Mouse (Mus musculus): ENCODE data around the gene Tmem151b. TPM values are rescaled to one million over a fixed set of nuclear protein-coding genes. Genes with fewer than 3 reads are reported as not detected.

The Tmem151b gene
- 2.1 and 2.3 TPM in 2 replicates for polyA plus RNA-seq (2014; fragmentation: Nextera tagmentation; extraction: Ambion mirVana)

- peaks cover 40% of the 10 kb centered on the region for H3K27me3 ChIP-seq (replicated peaks; ENCODE audit: control insufficient read depth, insufficient read depth, low read length)
Measured at GRCm38 (mm10) chr17:45549617-45550181, at the start of gene Tmem151b. Tmem151b (minus strand) TSS chr17:45549677.

GRCm38 (mm10) chr17:45598891-45599290, 49.4 kb upstream of the Tmem151b start:
- H3K4me1 ChIP-seq (replicated peaks; ENCODE audit: control insufficient read depth, insufficient read depth, low read length) = peaks cover 56% of the 10 kb centered on the region
- no peak overlapping the region; the same call in 1 of the 2 replicates for H3K27ac ChIP-seq (ENCODE audit: low read depth)
- 35% methylated on average over 3 of the region's 3 CpGs for WGBS
- peak overlapping the region; percentile 61 for H3K4me2 ChIP-seq (ENCODE audit: low read length)
- no peak overlapping the region for H3K9ac ChIP-seq (ENCODE audit: low read length)
- H3K4me3 ChIP-seq (ENCODE audit: low read depth, low read length) = no peak overlapping the region; the same call in 1 of the 2 replicates
- no peaks in the 10 kb centered on the region for H3K9me3 ChIP-seq (ENCODE audit: control insufficient read depth, low read length)
- no peaks in the 10 kb centered on the region for H3K36me3 ChIP-seq (ENCODE audit: control insufficient read depth, insufficient read depth, low read length)
- DNase-seq (ENCODE audit: low spot score) (no peak), ATAC-seq (replicated peaks; ENCODE audit: low FRiP score, low TSS enrichment, low read depth) (0 out of 2 replicates have a peak, but pooled peaks have one; percentile 13)
- peaks cover 6% of the 10 kb centered on the region; the same call in 1 of the 2 replicates for H3K27me3 ChIP-seq (replicated peaks; ENCODE audit: control insufficient read depth, insufficient read depth, low read length)

More at GRCm38 (mm10) chr17:45549617-45550181, at the start of gene Tmem151b:
- H3K36me3 ChIP-seq (ENCODE audit: control insufficient read depth, insufficient read depth, low read length) = no peaks in the 10 kb centered on the region
- peaks cover 11% of the 10 kb centered on the region; the same call in 1 of the 2 replicates for H3K4me1 ChIP-seq (replicated peaks; ENCODE audit: control insufficient read depth, insufficient read depth, low read length)
- no peaks in the 10 kb centered on the region for H3K9me3 ChIP-seq (ENCODE audit: control insufficient read depth, low read length)
- H3K4me2 ChIP-seq (ENCODE audit: low read length) = peak within 1 kb of the TSS; percentile 91
- peak within 1 kb of the TSS; percentile 61 for H3K4me3 ChIP-seq (ENCODE audit: low read depth, low read length)
- ATAC-seq (replicated peaks; ENCODE audit: low FRiP score, low TSS enrichment, low read depth) = peak; percentile 37; the same call in 1 of the 2 replicates
- DNase-seq (ENCODE audit: low spot score) = peak; percentile 79
- peak within 1 kb of the TSS; percentile 69 for H3K9ac ChIP-seq (ENCODE audit: low read length)
- 2% methylated on average over 11 of the region's 29 CpGs for WGBS
- H3K27ac ChIP-seq (ENCODE audit: low read depth) = no peak within 1 kb of the TSS; the same call in 1 of the 2 replicates

GRCm38 (mm10) chr17:45598376-45598775, 48.9 kb upstream of the Tmem151b start:
- no peak for ATAC-seq (replicated peaks; ENCODE audit: low FRiP score, low TSS enrichment, low read depth)
- Histone ChIP-seq H3K4me2 (ENCODE audit: low read length) (no peak overlapping the region), H3K9ac (ENCODE audit: low read length) (no peak overlapping the region), H3K4me3 (ENCODE audit: low read depth, low read length) (no peak overlapping the region), H3K27me3 (replicated peaks; ENCODE audit: control insufficient read depth, insufficient read depth, low read length) (peaks cover 6% of the 10 kb centered on the region; the same call in 1 of the 2 replicates), H3K4me1 (replicated peaks; ENCODE audit: control insufficient read depth, insufficient read depth, low read length) (peaks cover 61% of the 10 kb centered on the region), H3K36me3 (ENCODE audit: control insufficient read depth, insufficient read depth, low read length) (no peaks in the 10 kb centered on the region), H3K9me3 (ENCODE audit: control insufficient read depth, low read length) (no peaks in the 10 kb centered on the region), H3K27ac (ENCODE audit: low read depth) (no peak overlapping the region)
- WGBS = 87% methylated on average over 2 of the region's 2 CpGs
- DNase-seq (ENCODE audit: low spot score) = no peak

GRCm38 (mm10) chr17:45597787-45598186, 48.3 kb upstream of the Tmem151b start:
- H3K36me3 ChIP-seq (ENCODE audit: control insufficient read depth, insufficient read depth, low read length) = no peaks in the 10 kb centered on the region
- peaks cover 6% of the 10 kb centered on the region; the same call in 1 of the 2 replicates for H3K27me3 ChIP-seq (replicated peaks; ENCODE audit: control insufficient read depth, insufficient read depth, low read length)
- DNase-seq (ENCODE audit: low spot score) = no peak
- H3K27ac ChIP-seq (ENCODE audit: low read depth) = no peak overlapping the region
- H3K9ac ChIP-seq (ENCODE audit: low read length) = no peak overlapping the region
- 34% methylated on average over 3 of the region's 3 CpGs for WGBS
- H3K9me3 ChIP-seq (ENCODE audit: control insufficient read depth, low read length) = no peaks in the 10 kb centered on the region
- H3K4me2 ChIP-seq (ENCODE audit: low read length) = no peak overlapping the region
- no peak overlapping the region for H3K4me3 ChIP-seq (ENCODE audit: low read depth, low read length)
- no peak for ATAC-seq (replicated peaks; ENCODE audit: low FRiP score, low TSS enrichment, low read depth)
- peaks cover 67% of the 10 kb centered on the region for H3K4me1 ChIP-seq (replicated peaks; ENCODE audit: control insufficient read depth, insufficient read depth, low read length)

- Histone ChIP-seq H3K27ac (ENCODE audit: low read depth) (0 out of 2 replicates have a peak overlapping the region, but pooled peaks have one; percentile 16), H3K4me2 (ENCODE audit: low read length) (no peak overlapping the region), H3K9me3 (ENCODE audit: control insufficient read depth, low read length) (no peaks in the 10 kb centered on the region), H3K4me3 (ENCODE audit: low read depth, low read length) (no peak overlapping the region), H3K9ac (ENCODE audit: low read length) (no peak overlapping the region), H3K27me3 (replicated peaks; ENCODE audit: control insufficient read depth, insufficient read depth, low read length) (peaks cover 6% of the 10 kb centered on the region; the same call in 1 of the 2 replicates), H3K36me3 (ENCODE audit: control insufficient read depth, insufficient read depth, low read length) (no peaks in the 10 kb centered on the region), H3K4me1 (replicated peaks; ENCODE audit: control insufficient read depth, insufficient read depth, low read length) (peaks cover 70% of the 10 kb centered on the region)
- WGBS = 46% methylated on average over 11 of the region's 11 CpGs
- peak; percentile 80 for DNase-seq (ENCODE audit: low spot score)
- 0 out of 2 replicates have a peak, but pooled peaks have one; percentile 33 for ATAC-seq (replicated peaks; ENCODE audit: low FRiP score, low TSS enrichment, low read depth)
Measured at GRCm38 (mm10) chr17:45596631-45597396, 47.3 kb upstream of the Tmem151b start.

GRCm38 (mm10) chr17:45595736-45596390, 46.4 kb upstream of the Tmem151b start:
- H3K9ac ChIP-seq (ENCODE audit: low read length) = peak overlapping the region; percentile 59
- H3K9me3 ChIP-seq (ENCODE audit: control insufficient read depth, low read length) = no peaks in the 10 kb centered on the region
- peak; percentile 10; the same call in 1 of the 2 replicates for ATAC-seq (replicated peaks; ENCODE audit: low FRiP score, low TSS enrichment, low read depth)
- H3K36me3 ChIP-seq (ENCODE audit: control insufficient read depth, insufficient read depth, low read length) = no peaks in the 10 kb centered on the region
- peak overlapping the region; percentile 51 for H3K4me3 ChIP-seq (ENCODE audit: low read depth, low read length)
- 0 out of 2 replicates have a peak overlapping the region, but pooled peaks have one; percentile 22 for H3K27ac ChIP-seq (ENCODE audit: low read depth)
- H3K4me1 ChIP-seq (replicated peaks; ENCODE audit: control insufficient read depth, insufficient read depth, low read length) = peaks cover 61% of the 10 kb centered on the region
- WGBS = 8% methylated on average over 23 of the region's 23 CpGs
- peaks cover 6% of the 10 kb centered on the region; the same call in 1 of the 2 replicates for H3K27me3 ChIP-seq (replicated peaks; ENCODE audit: control insufficient read depth, insufficient read depth, low read length)
- peak overlapping the region; percentile 96 for H3K4me2 ChIP-seq (ENCODE audit: low read length)
- DNase-seq (ENCODE audit: low spot score) = no peak

GRCm38 (mm10) chr17:45594881-45595735, 45.6 kb upstream of the Tmem151b start:
- Histone ChIP-seq H3K36me3 (ENCODE audit: control insufficient read depth, insufficient read depth, low read length) (no peaks in the 10 kb centered on the region), H3K4me3 (ENCODE audit: low read depth, low read length) (peak overlapping the region; percentile 51), H3K9ac (ENCODE audit: low read length) (peak overlapping the region; percentile 59), H3K27me3 (replicated peaks; ENCODE audit: control insufficient read depth, insufficient read depth, low read length) (0 out of 2 replicates have a peak, but pooled peaks cover 4% of the 10 kb centered on the region), H3K27ac (ENCODE audit: low read depth) (0 out of 2 replicates have a peak overlapping the region, but pooled peaks have one; percentile 22), H3K4me1 (replicated peaks; ENCODE audit: control insufficient read depth, insufficient read depth, low read length) (peaks cover 60% of the 10 kb centered on the region), H3K9me3 (ENCODE audit: control insufficient read depth, low read length) (no peaks in the 10 kb centered on the region), H3K4me2 (ENCODE audit: low read length) (peak overlapping the region; percentile 96)
- ATAC-seq (replicated peaks; ENCODE audit: low FRiP score, low TSS enrichment, low read depth) (peak; percentile 64), DNase-seq (ENCODE audit: low spot score) (peak; percentile 83)
- 1% methylated on average over 58 of the region's 58 CpGs for WGBS
